Mouse (Mus musculus) heart, postnatal 10 days (tissue): ENCODE data around the gene Lrp1. TPM values are rescaled to one million over a fixed set of nuclear protein-coding genes. Genes with fewer than 3 reads are reported as not detected.
A peak's percentile ranks its signal among the peaks of the same experiment; 100 is the strongest.

Experiments used
- DNase-seq, 2 experiments: peaks; one replicate each; pipeline ENCODE4 v3.0.0; 2021
- intact Hi-C: fragments of 180-260 bp; cut with DNase I; formaldehyde crosslinking; loops from one replicate; pipeline ENCODE4 v1.15.1; 2025
- total RNA-seq, 2 experiments: library from RNA; stranded (reverse); gene quantifications; 2 replicates each; pipeline ENCODE4 v1.2.3; 2021

Gene Lrp1
- total RNA-seq, 2 experiments from 2014 or later: 95.8 to 96.3 TPM

GRCm38 (mm10) chr10:127597311-127597901 is 23.5 kb downstream of the Lrp1 start:
- intact Hi-C loops: no loop called here
- peak; percentile 40 to 48 for DNase-seq

GRCm38 (mm10) chr10:127596321-127596941 is 24.5 kb downstream of the Lrp1 start:
- intact Hi-C loops: no loop called here
- peak; percentile 50 to 55 for DNase-seq

GRCm38 (mm10) chr10:127594930-127595715 is 25.8 kb downstream of the Lrp1 start:
- intact Hi-C loops: no loop called here
- DNase-seq: no peak

- DNase-seq: peak in 1 of 2 experiments; percentile 42
- intact Hi-C loops: no loop called here
Observed at GRCm38 (mm10) chr10:127594405-127594804, 26.5 kb downstream of the Lrp1 start.

GRCm38 (mm10) chr10:127592850-127593249 is 28.1 kb downstream of the Lrp1 start:
- DNase-seq: no peak
- intact Hi-C loops: no loop called here

GRCm38 (mm10) chr10:127592423-127592822 is 28.5 kb downstream of the Lrp1 start:
- intact Hi-C loops: no loop called here
- no peak for DNase-seq

- DNase-seq: peak in 1 of 2 experiments; percentile 37
- intact Hi-C loops: no loop called here
Observed at GRCm38 (mm10) chr10:127591514-127591913, 29.4 kb downstream of the Lrp1 start.

- intact Hi-C loops: no loop called here
- no peak for DNase-seq
Observed at GRCm38 (mm10) chr10:127590831-127591451, 30.0 kb downstream of the Lrp1 start.

GRCm38 (mm10) chr10:127590256-127590655 is 30.7 kb downstream of the Lrp1 start:
- intact Hi-C loops: no loop called here
- DNase-seq: no peak

- intact Hi-C loops: no loop called here
- DNase-seq: no peak
Observed at GRCm38 (mm10) chr10:127587776-127588175, 33.2 kb downstream of the Lrp1 start.

GRCm38 (mm10) chr10:127586209-127586608 is 34.7 kb downstream of the Lrp1 start:
- DNase-seq: no peak
- intact Hi-C loops: no loop called here

- DNase-seq: no peak
- intact Hi-C loops: no loop called here
Observed at GRCm38 (mm10) chr10:127585598-127585997, 35.4 kb downstream of the Lrp1 start.

GRCm38 (mm10) chr10:127583649-127584048 is 37.3 kb downstream of the Lrp1 start:
- DNase-seq: no peak
- intact Hi-C loops: no loop called here

- intact Hi-C loops: no loop called here
- no peak for DNase-seq
Observed at GRCm38 (mm10) chr10:127581291-127581690, 39.7 kb downstream of the Lrp1 start.

GRCm38 (mm10) chr10:127577982-127578381 is 43.0 kb downstream of the Lrp1 start:
- intact Hi-C loops: loop anchor here (2.0 kb wide), 1 partner anchor 45 kb away; no protein-coding TSS in a partner anchor
- DNase-seq: no peak

- no peak for DNase-seq
- intact Hi-C loops: loop anchor here (2.0 kb wide), 1 partner anchor 46 kb away; no protein-coding TSS in a partner anchor
Observed at GRCm38 (mm10) chr10:127577156-127577555, 43.8 kb downstream of the Lrp1 start.

GRCm38 (mm10) chr10:127576381-127576961 is 44.5 kb downstream of the Lrp1 start:
- intact Hi-C loops: loop anchor here (2.0 kb wide), 1 partner anchor 46 kb away; no protein-coding TSS in a partner anchor

GRCm38 (mm10) chr10:127575741-127576140 is 45.2 kb downstream of the Lrp1 start:
- no peak for DNase-seq
- intact Hi-C loops: loop anchor here (2.0 kb wide), 1 partner anchor 47 kb away; no protein-coding TSS in a partner anchor

More at GRCm38 (mm10) chr10:127576381-127576961, 44.5 kb downstream of the Lrp1 start:
- DNase-seq: peak; percentile 79 to 83

GRCm38 (mm10) chr10:127572281-127572680 is 48.7 kb downstream of the Lrp1 start:
- no peak for DNase-seq
- intact Hi-C loops: no loop called here

GRCm38 (mm10) chr10:127570937-127571641 is 49.9 kb downstream of the Lrp1 start:
- intact Hi-C loops: no loop called here
- DNase-seq: no peak
